Mouse (Mus musculus) neutrophil, adult 5-6 weeks (primary cell): ENCODE measurements around the gene Arel1. TPM values are rescaled to one million over a fixed set of nuclear protein-coding genes. Genes with fewer than 3 reads are reported as not detected.

Experiments used
- ATAC-seq: fragments of 151-379, 151-347 bp; 2 replicates; pipeline ENCODE4 v1.8.0; 2017; ENCODE audit warnings: mild to moderate bottlenecking, moderate TSS enrichment; ENCODE audit not compliant: insufficient number of reproducible peaks, poor library complexity, low FRiP score, severe bottlenecking; ENCODE audit errors: extremely low read depth
- total RNA-seq: library from RNA; stranded (forward); fragments of 200-1000 nt; gene quantifications from 2 replicates; pipeline ENCODE4 v1.2.3, GENCODE M21; 2017

Arel1 gene
- total RNA-seq, 1 experiment from 2014 or later, result 48.8 TPM

- ATAC-seq, result no peak
Observed at GRCm38 (mm10) chr12:84914959-84915358, 55.7 kb downstream of the Arel1 start.

- ATAC-seq, result no peak
Observed at GRCm38 (mm10) chr12:84912652-84913104, 58.0 kb downstream of the Arel1 start.

GRCm38 (mm10) chr12:84911640-84912039, 59.1 kb downstream of the Arel1 start:
- no peak for ATAC-seq

- no peak for ATAC-seq
Observed at GRCm38 (mm10) chr12:84910066-84910465, 60.6 kb downstream of the Arel1 start.

- no peak for ATAC-seq
Observed at GRCm38 (mm10) chr12:84907627-84908480, 62.8 kb downstream of the Arel1 start.

DNA sequence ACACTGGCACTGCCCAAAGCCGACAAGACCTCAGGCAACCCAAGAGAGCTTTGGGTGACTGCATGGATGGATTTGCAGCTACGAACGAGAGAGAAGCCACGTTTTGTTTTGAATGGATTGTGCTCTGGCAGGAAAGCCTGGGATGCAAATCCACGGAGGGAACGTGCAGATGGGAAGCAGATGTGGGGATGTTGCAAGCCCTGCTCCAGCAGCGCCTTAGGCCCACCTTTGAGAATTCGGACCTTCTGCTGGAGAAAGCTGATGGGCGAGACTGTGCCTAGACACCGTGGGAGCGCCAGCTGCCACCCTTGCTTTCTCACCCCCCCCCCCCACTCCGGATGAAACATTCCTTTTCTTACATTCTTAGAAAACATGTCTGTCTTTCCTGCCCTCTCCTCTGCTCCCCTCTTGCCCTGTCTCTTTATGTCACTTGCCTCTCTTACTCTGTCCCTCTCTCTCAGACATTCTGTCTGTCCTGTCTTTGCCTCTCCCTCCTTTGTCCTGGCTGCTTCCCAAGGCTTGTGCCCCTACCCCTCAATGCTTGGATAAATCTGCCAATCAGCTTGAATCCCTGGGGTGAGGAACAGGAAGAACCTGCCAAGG, 63.6 kb downstream of the Arel1 start:
- no peak for ATAC-seq

- no peak for ATAC-seq
Observed at GRCm38 (mm10) chr12:84904399-84904798, 66.3 kb downstream of the Arel1 start.

- ATAC-seq, result no peak
Observed at GRCm38 (mm10) chr12:84900317-84900716, 70.4 kb downstream of the Arel1 start.

DNA sequence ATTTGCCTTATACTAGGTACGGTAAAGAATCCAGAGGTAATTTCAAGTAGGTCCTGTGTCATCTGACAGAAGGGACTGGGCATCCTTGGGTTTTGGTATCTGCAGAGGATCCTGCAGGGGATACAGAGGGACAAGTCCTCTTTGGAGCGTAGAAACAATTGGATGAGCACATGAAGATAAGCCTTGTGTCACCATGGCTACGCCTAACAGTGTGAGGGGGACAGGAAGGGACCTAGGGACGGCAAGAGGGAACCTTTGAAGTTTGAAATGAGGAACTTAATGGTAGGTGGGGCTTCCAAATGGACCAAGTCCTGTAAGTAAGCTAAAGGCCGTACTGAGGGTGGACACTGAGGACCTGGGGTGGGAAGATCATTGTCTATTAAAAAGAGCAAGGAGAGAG, 73.4 kb downstream of the Arel1 start:
- ATAC-seq, result no peak

GRCm38 (mm10) chr12:84896235-84896634, 74.5 kb downstream of the Arel1 start:
- ATAC-seq, result no peak

GRCm38 (mm10) chr12:84893648-84894628, 76.8 kb downstream of the Arel1 start:
- no peak for ATAC-seq

DNA sequence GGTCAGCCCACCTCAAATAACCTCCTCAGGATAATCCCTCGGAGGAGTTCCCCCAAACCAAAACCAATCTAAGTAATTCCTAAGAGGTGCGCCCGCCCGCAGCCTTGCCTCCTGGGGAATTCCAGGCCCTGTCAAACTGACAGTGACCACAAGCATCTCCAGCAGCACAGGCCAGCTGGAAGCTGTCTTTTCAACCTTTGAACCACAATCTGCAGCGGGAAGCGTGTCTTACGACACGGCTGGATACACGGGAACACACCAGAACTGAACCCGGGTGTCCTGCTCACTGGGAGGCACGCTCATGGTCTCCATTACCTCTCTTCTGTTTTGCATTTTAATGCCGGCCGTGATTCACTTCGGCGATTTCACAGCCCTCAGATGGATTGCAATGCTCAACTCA, 80.4 kb downstream of the Arel1 start:
- ATAC-seq, result no peak

DNA sequence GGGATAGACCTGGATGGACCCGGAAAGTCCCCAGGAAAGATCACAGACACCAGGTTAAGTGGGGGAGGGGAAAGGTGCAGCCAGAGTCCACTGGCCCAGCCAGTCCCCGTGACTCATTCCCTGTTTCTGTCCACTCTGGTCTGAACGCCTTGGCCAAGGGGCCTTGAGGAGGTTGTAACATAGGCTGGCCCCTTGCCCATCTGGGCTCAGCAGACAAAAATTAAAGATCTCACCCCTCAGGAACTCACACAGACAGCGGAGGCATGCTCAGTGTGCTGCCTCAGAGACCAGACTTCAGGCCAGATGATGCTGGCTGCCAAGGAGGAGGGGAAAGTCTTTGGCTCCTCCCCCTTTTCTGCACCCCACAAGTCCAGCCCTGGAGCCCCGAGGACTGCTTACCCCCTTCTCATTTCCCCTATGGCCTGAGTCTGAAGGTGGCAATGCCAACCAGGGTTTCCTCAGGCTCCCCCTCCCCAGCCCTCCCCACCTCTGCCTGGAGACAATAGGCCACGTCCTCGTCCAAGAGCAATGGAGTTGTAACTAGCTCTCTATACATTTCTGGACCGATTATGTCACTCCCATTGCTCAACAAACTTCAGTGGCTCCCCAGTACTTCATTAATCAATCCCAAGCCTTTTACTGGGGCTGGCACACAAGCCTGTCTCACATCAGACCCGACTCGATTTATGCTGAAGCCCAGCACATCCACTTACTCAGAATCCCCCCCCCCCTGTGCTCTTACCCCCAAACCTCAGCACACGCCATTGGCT, 85.4 kb downstream of the Arel1 start:
- ATAC-seq, result no peak

GRCm38 (mm10) chr12:84884423-84885076, 86.2 kb downstream of the Arel1 start:
- no peak for ATAC-seq

GRCm38 (mm10) chr12:84882796-84883195, 87.9 kb downstream of the Arel1 start:
- ATAC-seq, result no peak

DNA sequence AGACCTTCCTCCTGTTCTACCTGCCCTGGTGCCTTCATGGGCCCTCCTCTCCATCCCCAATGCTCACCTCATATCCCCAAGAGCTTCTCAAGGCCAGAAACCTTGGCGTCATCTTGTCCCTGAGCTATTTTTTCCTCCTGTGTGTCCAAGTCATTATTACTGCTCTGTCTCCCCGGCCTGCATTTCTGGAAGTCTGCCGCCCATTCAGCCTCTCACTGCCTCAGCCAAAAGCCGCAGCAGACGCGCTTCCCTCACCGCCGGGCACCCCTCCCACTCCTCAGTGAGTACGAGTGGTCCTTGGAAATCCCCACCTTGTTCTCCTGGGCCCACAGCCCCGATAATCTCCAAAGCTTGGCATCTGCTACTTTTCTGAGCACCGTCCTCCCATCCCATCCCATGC, 90.6 kb downstream of the Arel1 start:
- ATAC-seq, result no peak

- peak; percentile 49; the same call in 1 of the 2 replicates for ATAC-seq
Observed at GRCm38 (mm10) chr12:84876481-84877121, 94.1 kb downstream of the Arel1 start, which contains the start of gene Ltbp2. TSS of gene Ltbp2 (minus strand) at chr12:84876532.
